Mouse (Mus musculus) spleen, embryonic (tissue): ENCODE results near the gene Tspan2.

ENCODE experiments used
- CTCF ChIA-PET: fragments of 350-600 bp; sonication (Branson Sonifier 250); formaldehyde crosslinking; loops from one replicate; lab custom pipeline; 2022; lab: Charles Lee

Tspan2 gene

GRCm38 (mm10) chr3:102734313-102735030 lies at the start of gene Tspan2:
TSS of gene Tspan2 (plus strand) at chr3:102734529.
- CTCF ChIA-PET: no interaction called here

GRCm38 (mm10) chr3:102686861-102687260 lies 47.5 kb upstream of the Tspan2 start:
- CTCF ChIA-PET: no interaction called here

- CTCF ChIA-PET: no interaction called here
Observed at GRCm38 (mm10) chr3:102687852-102688251, 46.5 kb upstream of the Tspan2 start.

GRCm38 (mm10) chr3:102691802-102692484 lies 42.4 kb upstream of the Tspan2 start:
- CTCF ChIA-PET: no interaction called here

- CTCF ChIA-PET: no interaction called here
Observed at GRCm38 (mm10) chr3:102692758-102693325, 41.5 kb upstream of the Tspan2 start.

GRCm38 (mm10) chr3:102698127-102698526 lies 36.2 kb upstream of the Tspan2 start:
- CTCF ChIA-PET: interaction anchor here (0.6 kb wide), 1 partner anchor 8 kb away, joined by 3 read pairs; no protein-coding TSS in a partner anchor

- CTCF ChIA-PET: interaction anchor here (0.6 to 0.9 kb wide), 2 partner anchors 35 to 44 kb away, joined by 3 to 7 read pairs; no protein-coding TSS in a partner anchor
Observed at GRCm38 (mm10) chr3:102701303-102701702, 33.0 kb upstream of the Tspan2 start.

GRCm38 (mm10) chr3:102701902-102702544 lies 32.3 kb upstream of the Tspan2 start:
- CTCF ChIA-PET: interaction anchor here (0.6 to 0.9 kb wide), 2 partner anchors 34 to 43 kb away, joined by 3 to 7 read pairs; no protein-coding TSS in a partner anchor

GRCm38 (mm10) chr3:102704001-102704401 lies 30.3 kb upstream of the Tspan2 start:
- CTCF ChIA-PET: no interaction called here

GRCm38 (mm10) chr3:102708599-102708998 lies 25.7 kb upstream of the Tspan2 start:
- CTCF ChIA-PET: no interaction called here

GRCm38 (mm10) chr3:102715066-102715584 lies 19.2 kb upstream of the Tspan2 start:
- CTCF ChIA-PET: interaction anchor here (0.7 to 1.3 kb wide), 4 partner anchors 17 to 94 kb away, joined by 3 to 8 read pairs (median 3); no protein-coding TSS in a partner anchor

- CTCF ChIA-PET: interaction anchor here (0.6 to 1.0 kb wide), 4 partner anchors 24 to 93 kb away, joined by 3 to 6 read pairs (median 4); no protein-coding TSS in a partner anchor
Observed at GRCm38 (mm10) chr3:102715839-102716238, 18.5 kb upstream of the Tspan2 start.

GRCm38 (mm10) chr3:102717586-102718285 lies 16.6 kb upstream of the Tspan2 start:
- CTCF ChIA-PET: no interaction called here

GRCm38 (mm10) chr3:102723154-102723553 lies 11.2 kb upstream of the Tspan2 start:
- CTCF ChIA-PET: no interaction called here

GRCm38 (mm10) chr3:102723841-102724570 lies 10.3 kb upstream of the Tspan2 start:
- CTCF ChIA-PET: no interaction called here

- CTCF ChIA-PET: no interaction called here
Observed at GRCm38 (mm10) chr3:102724798-102725459, 9.4 kb upstream of the Tspan2 start.

GRCm38 (mm10) chr3:102729416-102729815 lies 4.9 kb upstream of the Tspan2 start:
- CTCF ChIA-PET: interaction anchor here (0.6 kb wide), 1 partner anchor 444 kb away, joined by 4 read pairs; no protein-coding TSS in a partner anchor

GRCm38 (mm10) chr3:102731112-102731511 lies 3.2 kb upstream of the Tspan2 start:
- CTCF ChIA-PET: no interaction called here

GRCm38 (mm10) chr3:102732619-102733018 lies 1.7 kb upstream of the Tspan2 start:
- CTCF ChIA-PET: interaction anchor here (0.6 to 1.5 kb wide), 2 partner anchors 18 to 69 kb away, joined by 3 read pairs; no protein-coding TSS in a partner anchor
